Mouse (Mus musculus): ENCODE data around the gene Vps26c. TPM values are rescaled to one million over a fixed set of nuclear protein-coding genes. Genes with fewer than 3 reads are reported as not detected.
"Not testable (repeated sequence)": the region's sequence is repeated elsewhere in the genome, so short reads cannot be mapped to it uniquely, and the experiment has no call there.

Gene Vps26c
- total RNA-seq, 2 experiments from 2014 or later: 32.9 to 35.5 TPM

GRCm38 (mm10) chr16:94497911-94498310 lies 28.7 kb downstream of the Vps26c start:
- peak; percentile 48 to 67 for DNase-seq (ENCODE audit: low spot score in 2 of 2)

- DNase-seq (ENCODE audit: low spot score in 2 of 2): not testable (repeated sequence)
Measured at GRCm38 (mm10) chr16:94497176-94497575, 29.5 kb downstream of the Vps26c start.

DNA sequence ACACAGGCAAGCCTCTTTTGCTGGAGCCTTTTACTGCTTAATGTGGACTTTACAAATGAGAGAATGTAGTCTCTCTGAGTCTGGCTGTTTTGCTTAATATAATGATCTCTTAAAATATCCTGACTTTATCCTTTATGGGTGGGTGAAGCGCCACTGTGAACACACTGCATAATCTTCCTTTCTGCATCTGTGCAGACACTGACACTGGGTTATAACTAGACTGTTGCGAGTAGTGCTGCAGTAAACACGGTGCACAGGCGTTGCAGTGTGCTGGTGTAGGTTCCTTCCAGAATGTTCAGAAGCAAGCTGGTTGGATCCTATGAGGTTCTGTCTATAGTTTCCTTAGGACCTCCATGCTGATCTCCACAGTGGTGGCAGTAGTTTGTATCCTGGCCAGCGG lies 37.3 kb downstream of the Vps26c start:
- peak in 1 of 2 experiments; percentile 38 for DNase-seq (ENCODE audit: low spot score in 2 of 2)

- no peak for DNase-seq (ENCODE audit: low spot score in 2 of 2)
Measured at GRCm38 (mm10) chr16:94487341-94487740, 39.3 kb downstream of the Vps26c start.

- DNase-seq (ENCODE audit: low spot score in 2 of 2): no peak
Measured at GRCm38 (mm10) chr16:94484752-94485535, 41.7 kb downstream of the Vps26c start.

DNA sequence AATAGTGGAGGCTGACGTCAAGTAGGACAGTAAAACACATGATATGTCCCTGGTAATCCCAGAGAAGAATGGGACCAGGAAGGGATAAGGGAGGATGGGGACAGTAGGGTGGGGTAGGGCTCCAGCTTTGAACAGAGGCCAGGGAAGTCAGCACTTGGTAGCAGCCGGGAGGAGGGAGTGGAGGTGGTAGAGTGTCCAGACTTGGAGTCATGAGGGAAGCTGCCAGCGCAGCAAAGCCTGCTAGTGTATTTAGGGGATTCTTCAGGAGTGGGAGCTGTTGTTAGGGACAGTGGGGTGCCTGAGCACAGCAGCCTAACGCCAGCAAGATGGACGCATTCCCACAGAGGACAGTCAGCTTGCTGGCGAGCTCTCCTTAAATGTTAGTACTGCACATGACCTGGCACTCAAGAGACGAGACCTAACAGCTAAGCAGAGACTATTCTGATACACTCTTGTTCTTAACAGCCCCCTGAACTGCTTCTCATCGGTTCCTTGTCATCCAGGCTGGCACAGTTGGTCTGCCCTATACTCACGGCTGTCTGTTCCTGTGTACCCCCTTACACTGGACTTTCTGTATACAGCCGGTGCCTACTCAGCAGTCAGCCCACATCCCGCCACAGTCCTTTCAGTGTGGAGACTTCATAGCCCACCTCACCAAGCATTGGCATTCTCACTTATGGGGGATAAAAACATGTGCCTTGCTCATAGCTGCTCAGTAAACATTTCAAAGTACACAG lies 53.4 kb downstream of the Vps26c start:
- DNase-seq (ENCODE audit: low spot score in 2 of 2): no peak

DNA sequence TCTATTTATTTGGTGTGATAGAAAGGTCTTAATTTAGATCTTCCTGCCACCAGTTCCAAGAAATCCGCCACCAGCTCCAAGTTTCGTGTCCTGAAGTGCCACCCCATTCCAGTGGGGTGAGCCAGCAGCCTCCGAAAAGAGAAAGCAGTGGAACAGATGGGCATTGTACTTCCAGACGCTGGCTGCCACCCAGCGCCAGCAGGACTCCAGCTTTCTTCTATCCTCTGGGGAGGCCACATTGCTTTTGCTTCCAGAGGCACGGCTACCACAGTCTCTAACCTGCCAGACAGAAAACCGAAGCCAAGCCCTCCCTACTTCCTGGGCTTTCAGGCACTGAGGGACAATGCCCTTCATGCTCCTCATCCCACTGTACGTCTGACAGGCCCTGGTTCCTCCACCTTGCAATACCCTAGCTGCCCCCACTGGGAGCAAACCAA lies 54.1 kb downstream of the Vps26c start:
- peak; percentile 72 to 86 for DNase-seq (ENCODE audit: low spot score in 2 of 2)

DNA sequence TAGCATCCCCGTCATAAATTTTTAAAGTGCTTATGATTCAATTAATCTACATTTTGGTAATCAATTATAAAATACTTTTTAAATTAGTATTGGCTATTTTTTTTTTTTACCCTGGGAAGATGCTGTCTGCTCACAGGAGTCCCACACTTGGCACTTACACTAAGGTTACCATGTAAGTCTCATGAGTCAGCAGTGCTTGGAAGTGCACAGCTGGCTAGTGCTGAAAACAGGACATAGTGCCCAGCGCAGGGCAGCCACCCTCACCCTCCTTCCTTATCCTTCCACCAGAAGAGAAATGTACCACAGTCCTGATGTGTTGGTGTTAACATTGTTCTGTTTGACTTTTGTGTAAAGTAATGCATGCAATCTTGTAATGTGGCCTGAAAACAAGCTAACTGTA lies 58.2 kb downstream of the Vps26c start:
- no peak for DNase-seq (ENCODE audit: low spot score in 2 of 2)

DNA sequence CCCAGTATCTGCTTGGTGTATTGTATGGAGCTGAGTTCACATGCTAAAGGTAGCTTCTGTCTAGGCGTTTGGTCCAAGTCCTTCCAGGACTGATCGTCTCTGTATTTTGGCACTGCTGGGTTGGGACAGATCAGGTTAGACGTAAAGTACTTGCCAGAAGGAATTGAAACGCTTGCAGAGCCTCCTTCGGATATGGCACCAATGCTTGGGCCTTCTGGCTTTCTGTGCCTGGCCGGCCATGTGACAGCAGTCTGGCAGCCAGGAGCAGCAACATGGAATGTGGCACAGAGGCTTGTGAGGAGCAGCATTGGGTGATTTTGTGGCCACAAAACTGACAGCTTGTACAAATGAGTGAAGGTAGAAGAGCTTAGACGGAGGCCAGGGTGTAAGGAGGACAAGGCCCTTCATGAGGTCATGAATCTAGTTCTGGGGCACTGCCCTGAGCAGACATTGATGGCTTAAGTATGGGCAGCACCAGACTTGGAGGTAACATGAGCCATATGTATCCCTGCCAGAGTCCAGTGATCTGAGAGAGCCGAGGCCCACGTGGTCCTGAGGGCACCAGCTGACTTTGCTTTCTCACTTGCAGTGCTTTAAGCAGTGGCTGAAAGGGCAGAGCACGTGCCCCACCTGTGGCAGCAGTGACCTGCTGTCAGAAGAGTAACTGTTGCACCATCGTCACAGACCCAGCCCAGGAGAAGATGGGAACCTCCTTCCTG lies 59.1 kb downstream of the Vps26c start:
- DNase-seq (ENCODE audit: low spot score in 2 of 2): no peak

- DNase-seq (ENCODE audit: low spot score in 2 of 2): not testable (repeated sequence)
Measured at GRCm38 (mm10) chr16:94466317-94466716, 60.3 kb downstream of the Vps26c start.

DNA sequence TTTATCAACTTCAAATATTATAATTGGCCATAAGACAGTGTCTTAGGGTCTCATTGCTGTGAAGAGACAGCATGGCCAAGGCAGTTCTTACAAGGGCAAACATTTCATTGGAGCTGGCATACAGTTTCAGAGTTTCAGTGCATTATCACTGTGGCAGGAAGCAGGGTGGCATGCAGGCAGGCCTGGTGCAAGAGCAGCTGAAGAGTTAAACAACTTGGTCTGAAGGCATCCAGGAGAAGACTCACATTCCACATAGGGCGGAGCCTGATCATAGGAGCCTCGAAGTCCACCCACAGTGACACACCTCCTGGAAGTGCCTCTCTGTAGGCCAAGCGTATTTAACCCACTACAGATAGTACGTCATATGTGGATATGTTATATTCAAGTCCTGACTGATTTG lies 60.7 kb downstream of the Vps26c start:
- no peak for DNase-seq (ENCODE audit: low spot score in 2 of 2)

- no peak for DNase-seq (ENCODE audit: low spot score in 2 of 2)
Measured at GRCm38 (mm10) chr16:94464067-94464466, 62.6 kb downstream of the Vps26c start.

DNA sequence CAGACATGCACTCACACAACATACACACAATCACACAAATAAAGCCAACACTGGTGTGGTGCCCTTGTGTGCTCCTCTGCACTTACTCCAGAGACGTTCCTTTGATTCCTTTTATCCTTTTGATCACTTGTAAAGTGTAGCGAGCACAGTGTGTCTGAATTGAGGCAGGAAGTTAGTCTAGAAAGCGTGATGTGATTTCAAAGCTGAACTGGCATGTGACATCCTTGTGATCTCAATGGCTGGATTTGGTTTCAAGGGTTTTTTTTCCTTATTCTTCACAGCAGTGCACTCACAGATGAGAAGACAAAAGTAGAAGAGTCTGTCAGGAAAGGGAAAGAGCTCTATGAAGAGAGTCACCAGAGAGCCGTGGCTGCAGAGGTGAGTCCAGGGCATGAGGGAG lies 72.5 kb downstream of the Vps26c start:
- no peak for DNase-seq (ENCODE audit: low spot score in 2 of 2)

DNA sequence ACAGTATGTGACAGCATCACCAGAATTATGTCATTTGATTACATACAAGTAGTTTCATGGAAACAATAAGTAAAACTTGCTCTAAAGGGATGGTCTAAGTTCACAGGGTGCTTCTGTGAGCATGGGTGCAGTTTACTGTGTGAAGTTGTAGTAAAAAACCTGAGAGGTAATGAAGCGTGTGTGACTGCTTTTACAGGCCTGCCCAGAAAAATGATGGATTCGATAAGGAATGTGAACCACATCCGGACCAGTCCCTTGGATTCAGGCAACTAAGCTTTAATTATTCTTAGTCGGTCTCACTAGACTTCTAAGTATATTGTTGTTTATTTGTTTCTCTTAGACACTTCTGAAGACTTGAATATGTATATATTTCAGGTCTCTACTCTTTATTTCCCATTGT lies 73.9 kb downstream of the Vps26c start:
- no peak for DNase-seq (ENCODE audit: low spot score in 2 of 2)

GRCm38 (mm10) chr16:94451545-94452488 lies 74.8 kb downstream of the Vps26c start:
- no peak for DNase-seq (ENCODE audit: low spot score in 2 of 2)

GRCm38 (mm10) chr16:94449632-94450031 lies 77.0 kb downstream of the Vps26c start:
- no peak for DNase-seq (ENCODE audit: low spot score in 2 of 2)

GRCm38 (mm10) chr16:94449151-94449550 lies 77.5 kb downstream of the Vps26c start:
- no peak for DNase-seq (ENCODE audit: low spot score in 2 of 2)
